Mouse (Mus musculus) cortical plate, adult 2 months (tissue): ENCODE measurements around the gene Dclk1.

Experiments used
- CTCF ChIP-seq: fragments of 200-500 bp; IDR thresholded peaks from 2 replicates; pipeline ENCODE4 v1.5.1; 2011; ENCODE audit warnings: mild to moderate bottlenecking, control low read depth, low read length; ENCODE audit not compliant: insufficient read depth; ENCODE audit errors: extremely low read depth
- POLR2A ChIP-seq: fragments of 200-500 bp; IDR thresholded peaks from 2 replicates; pipeline ENCODE4 v1.6.1; 2011; ENCODE audit warnings: mild to moderate bottlenecking, low read length, control low read depth; ENCODE audit not compliant: insufficient read depth; ENCODE audit errors: extremely low read depth

- TF ChIP-seq POLR2A (no peak), CTCF (no peak)
These were observed 5.9 kb downstream of the Dclk1 start for GRCm38 (mm10) chr3:55248048-55248447.
